Mouse (Mus musculus): ENCODE measurements around the gene Eif3l.

GRCm38 (mm10) chr15:79097135-79097534 lies 22.2 kb downstream of the Eif3l start:
- TF ChIP-seq EP300 (optimal IDR thresholded peaks at IDR 0.05) (no peak), CTCF (IDR thresholded peaks at IDR 0.05; ENCODE audit: low read depth) (no peak)

Data from stomach, postnatal 0 days (tissue).